Mouse (Mus musculus): Measurements from ENCODE around the gene Lix1.

Gene Lix1

GRCm38 (mm10) chr17:17499278-17499677, 96.8 kb downstream of the Lix1 start:
- DNase-seq: no peak

DNA sequence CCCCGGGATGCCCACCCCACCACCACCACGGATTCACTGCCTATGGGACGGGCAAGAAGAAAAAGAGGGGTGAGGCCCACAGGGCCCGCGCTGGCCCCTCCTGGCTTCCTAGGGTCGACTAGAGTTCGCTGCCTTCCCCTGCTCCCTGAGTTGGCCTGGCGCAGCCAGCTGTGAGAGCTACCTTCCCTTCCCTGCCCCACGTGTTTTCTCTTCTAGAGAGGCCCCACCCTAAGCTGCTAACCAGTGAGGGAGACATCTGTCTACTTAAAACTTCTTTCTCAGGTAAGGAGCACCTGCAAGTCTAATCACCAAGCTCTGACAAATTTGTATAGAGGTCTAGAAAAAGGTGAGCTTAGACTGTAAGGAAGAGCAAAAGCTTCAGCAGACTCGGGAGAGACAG, 104.2 kb downstream of the Lix1 start:
- no peak for DNase-seq
